Mouse (Mus musculus): ENCODE data around the gene Nav2. TPM values are rescaled to one million over a fixed set of nuclear protein-coding genes. Genes with fewer than 3 reads are reported as not detected.

The Nav2 gene
- total RNA-seq, 2 experiments from 2014 or later, result 77.4 to 100 TPM

DNA sequence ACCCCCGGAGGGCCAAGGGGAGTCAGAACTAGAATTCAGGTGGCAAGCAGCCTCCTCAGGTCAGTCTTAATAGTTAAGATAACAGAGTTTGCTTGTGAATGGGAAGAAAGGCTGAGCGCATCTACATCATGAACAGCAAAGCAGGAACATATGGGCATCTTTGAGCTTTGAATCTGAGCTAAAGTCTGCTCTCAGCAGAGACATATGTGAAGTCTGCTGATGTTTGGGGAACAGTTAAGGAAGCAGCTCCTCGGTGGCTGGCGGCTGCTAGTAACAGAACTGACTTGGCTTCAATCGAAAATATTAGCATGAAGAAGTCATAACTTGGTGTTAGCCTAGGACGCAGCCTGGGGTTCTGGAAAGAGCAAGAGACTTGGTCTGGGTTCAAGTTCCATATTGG lies 102.2 kb downstream of the Nav2 start:
- peak; percentile 19 to 21 for DNase-seq

DNA sequence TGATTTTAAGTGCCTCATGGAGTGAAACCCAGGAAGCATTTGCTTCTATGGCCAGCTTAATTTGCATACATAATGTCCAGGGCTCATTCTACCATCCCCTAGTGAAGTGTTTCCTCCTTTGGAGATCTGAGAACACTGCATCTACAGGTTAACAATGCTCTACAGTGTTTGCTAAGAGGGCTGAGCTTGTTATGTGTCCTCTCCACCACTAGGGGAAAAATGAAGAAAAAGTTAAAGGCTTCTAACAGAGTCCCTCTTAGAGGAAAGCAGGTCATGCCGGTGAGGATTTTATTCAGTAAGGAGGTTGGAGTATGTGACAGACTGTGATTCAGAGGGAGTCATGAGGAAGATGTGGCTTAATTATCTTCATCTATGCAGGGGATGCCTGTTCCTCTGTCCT lies 103.5 kb downstream of the Nav2 start:
- no peak for DNase-seq

DNA sequence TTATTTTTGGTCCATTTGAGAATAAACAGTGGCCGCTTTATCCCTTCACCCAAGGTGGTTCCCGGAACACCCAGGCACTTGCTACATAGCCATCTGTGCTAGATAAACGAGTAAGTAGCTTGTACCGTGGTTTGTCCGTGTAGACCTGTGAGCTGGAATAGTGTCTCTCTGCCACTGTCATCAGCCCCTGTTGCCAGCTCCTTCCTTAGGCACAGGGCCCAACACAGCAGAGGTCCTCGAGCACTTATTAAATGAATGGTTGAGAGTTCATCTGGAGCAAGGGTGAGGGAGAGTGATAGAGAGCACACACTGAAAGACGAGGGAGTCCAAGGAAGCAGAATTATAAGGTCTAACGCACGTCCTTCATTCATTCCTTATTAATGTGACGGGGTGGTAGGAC lies 106.0 kb downstream of the Nav2 start:
- DNase-seq, result no peak

DNA sequence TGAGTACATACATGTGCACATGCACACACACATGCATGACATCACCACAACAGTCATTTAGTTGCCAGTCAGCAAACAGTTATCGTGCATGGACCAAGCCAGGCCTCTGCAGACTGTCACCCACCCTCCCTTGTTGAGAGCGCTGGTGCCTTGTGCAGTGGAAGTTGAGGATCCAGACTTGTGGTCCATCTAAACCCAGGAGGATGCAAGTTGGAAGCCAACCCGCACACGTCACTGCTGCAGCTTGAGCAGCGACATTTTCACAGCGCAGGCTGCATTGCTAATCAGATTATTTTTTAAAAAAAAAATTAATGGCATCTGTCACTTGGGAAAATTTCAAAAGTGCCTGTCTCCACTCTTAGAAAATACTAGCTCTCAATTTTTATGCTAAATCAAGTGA lies 106.8 kb downstream of the Nav2 start:
- peak in 1 of 2 experiments; percentile 19 for DNase-seq

DNA sequence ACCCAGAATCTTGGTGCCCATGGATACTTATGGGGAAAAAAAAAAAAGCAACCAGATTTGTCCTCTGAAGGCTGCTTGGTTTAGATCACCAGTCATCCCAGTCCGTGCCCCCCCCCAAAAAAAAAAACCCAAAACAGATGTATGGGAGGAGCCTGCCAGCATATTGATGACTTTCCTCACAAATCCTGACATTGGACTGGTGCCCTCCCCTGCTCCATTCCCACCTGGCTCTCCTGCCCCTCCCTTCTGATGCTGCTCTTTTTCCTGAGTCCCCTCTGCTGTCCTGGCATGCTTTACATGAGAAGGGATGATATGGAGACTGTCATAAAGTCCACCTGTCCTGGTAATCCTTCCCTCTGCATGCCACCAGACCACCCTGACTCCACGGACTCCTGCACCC lies 107.6 kb downstream of the Nav2 start:
- no peak for DNase-seq

DNA sequence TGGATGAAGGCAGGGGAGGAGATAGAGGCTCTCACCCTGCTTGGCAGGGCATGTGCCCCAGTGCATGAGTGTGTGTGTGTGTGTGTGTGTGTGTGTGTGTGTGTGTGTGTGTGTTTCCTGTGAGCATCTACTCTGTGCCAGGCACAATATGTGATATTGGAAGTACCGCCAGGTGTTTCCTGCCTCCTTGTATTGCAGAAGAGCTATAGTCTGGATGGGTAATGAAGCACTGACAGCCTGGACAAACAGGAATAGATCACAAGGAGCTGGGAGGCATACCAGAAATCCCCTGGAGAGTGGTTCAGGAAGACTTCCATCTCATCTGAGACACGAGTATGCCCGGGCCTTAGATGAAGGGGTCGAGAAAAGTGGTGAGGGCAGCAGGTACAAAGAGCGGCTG lies 109.3 kb downstream of the Nav2 start:
- no peak for DNase-seq

DNA sequence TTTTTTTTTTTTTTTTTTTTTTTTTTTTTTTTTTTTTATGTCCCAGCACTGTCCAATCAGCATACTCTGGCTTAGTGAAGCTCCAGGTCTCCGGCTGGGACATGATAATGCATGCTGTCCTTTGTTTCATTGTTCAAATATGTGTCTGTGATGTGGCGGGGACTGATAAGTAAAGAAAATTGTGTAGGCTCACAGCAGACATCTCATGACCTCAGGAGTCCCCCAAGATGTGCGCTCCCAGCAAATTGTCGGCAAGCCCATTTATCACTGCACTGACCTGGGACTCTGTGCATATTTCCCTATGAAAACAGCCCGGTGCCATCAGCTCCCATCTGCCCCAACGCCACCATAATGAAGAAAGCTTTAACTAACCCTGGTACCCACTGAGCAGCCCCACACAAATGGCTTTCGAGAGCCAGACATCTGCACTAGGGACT lies 110.0 kb downstream of the Nav2 start:
- DNase-seq, result no peak

DNA sequence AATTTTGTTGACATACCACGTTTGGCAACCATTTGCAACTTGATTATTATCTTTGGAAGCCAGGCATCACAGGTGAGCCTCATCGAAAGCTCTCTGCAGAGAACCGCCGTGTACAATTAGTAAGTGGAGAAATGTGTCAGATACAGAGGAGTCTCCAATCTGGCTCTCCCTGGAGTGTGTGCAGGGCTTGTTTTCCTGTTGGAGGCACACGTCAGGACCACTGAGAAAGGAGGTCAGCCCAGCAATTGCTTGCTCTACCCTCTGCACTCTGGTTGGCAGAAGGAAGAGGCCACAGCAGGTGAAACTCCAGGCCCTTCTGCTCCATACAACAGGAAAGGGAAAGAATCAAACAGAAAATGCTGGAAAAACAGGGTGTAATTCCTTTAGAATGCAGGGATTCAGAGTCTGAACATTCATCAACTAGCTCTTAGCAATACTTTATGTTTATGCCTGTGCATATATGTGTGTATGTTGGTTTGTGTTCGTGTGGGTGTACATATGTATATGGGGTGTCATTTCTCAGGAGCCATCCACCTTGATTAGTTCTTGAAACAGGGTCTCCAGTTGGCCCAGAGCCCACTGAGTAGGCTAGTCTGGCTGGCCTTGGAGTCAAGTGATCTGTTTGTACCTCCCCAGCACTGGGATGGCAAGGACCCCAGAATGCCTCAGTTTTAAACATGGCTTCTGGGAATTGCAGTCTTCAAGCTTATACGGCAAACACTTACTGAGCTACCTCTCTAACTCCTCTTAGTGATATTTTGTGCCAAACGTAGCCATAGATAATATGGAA lies 116.7 kb downstream of the Nav2 start:
- no peak for DNase-seq

DNA sequence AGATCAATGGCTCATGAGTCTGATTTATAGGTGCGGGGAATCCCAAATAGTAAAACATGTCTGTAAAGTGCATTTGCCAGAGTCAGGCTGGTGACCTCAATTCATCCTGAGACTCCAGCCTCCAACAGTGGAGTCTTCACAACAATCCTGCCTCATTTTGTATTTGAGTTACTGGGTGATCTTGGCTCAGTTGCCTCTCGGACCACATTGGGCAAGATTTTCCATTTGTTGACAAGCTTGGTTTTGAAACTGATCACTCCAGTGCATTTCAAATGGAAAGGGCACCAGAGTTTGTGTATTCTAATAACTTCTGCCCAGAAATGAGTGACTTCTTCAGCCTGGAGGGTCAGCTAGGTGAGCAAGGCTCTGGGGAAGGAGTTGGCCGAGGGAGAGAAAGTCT lies 117.5 kb downstream of the Nav2 start:
- no peak for DNase-seq

DNA sequence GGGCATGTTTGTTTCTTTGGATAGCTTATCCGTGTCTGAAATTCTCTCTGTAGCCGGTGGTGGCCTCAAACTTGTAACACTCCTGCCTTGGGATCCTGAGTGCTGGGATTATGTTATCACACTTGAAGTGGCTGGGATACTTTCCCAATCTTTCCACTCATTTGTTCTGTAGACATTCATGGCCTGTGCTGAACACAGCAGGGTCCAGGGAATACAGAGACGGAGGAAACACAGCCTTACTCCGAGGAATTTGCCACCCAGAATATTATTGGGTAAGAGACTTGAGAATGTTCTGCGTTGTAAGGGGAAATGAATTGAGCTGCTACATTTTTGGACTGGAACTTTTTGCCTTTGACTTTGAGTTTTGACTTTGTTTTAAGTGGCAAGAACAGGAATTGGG lies 118.0 kb downstream of the Nav2 start:
- no peak for DNase-seq

DNA sequence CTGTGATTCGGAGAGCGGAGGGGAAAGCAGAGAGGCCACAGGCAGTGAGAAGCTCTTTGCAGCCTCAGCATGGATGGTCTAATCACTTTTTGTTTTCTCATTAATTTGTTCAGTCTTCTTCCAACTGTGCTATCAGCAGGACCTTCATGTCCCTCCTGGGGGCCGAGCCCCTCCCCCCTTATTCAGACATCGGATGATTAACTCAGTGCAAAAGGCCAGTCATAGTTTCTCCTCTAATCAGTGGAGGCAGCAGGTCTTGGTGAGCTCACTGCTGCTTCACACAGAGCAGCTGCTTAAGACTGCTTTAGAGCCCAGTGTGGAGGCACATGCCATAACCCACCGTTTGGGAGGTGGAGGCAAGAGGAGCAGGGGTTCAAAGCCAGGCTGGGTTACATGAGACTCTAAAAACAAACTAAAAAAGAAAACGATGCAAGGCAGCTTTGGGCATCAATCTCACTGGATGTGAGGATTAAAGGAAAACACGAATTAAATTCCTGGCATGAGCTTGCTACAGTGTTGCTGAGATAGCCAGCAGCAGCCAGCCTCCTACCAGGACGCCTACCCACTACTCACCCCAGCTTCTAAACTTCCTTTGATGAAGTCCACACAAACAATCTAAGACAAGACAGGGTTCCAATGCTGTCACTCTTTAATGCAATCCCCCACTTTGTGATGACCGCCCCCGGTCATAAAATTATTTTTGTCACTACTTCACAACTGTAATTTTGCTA lies 120.9 kb downstream of the Nav2 start:
- DNase-seq, result no peak

DNA sequence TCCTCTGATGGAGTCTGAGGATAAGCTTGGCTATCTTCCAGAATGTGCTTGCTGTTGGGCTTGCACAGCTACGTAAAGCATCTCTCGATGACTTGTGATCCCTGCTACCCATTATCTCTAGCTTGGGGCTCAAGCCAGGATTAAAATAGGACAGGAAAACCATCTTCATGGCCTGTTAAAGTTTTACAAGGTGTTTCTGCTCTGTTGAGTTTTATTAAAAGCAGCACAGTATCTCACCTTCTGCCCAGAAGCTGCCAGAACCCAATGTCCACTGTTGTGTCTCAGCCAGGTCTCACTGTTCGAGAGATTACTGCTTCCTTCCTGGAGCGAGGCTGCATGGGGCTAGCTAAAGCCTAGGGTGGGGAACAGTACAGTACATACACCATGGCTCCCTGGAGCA lies 123.7 kb downstream of the Nav2 start:
- DNase-seq, result no peak

DNA sequence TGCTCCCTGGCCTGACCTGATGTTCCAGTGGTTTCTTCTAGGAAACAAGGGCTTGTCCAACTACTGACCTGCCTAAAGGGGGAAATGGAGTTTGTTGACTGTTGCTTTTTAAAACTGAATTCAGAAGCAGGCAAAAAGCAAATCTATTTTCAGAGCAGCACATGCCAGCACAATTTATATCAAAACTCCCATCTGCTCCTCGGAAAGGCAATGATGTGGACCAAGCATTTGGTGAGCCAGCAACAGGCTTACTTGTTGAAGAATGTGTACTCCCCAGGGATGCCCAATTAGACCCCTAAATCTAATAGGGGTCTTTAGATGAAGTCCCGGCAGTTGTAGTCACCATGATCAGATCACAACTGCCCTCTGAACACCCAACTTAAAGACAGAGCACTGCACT lies 125.7 kb downstream of the Nav2 start:
- DNase-seq, result no peak

DNA sequence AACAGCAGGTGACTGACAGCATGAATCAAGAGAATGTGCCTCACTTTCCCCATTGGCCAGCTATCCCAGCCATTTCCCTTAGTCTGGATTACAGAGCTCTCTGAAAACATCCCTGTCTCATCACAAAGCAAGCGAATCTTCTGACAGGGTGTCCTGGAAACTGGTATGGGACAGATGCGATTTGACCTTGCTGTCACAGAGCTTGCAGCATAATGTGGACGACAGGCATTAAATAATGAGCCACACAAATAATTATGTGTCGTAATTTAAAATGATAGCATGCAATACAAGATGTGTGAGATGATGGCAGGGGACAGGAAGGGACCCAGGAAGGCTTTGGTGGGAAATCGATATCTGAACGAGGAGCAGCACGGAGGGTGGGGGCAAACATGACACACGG lies 131.6 kb downstream of the Nav2 start:
- no peak for DNase-seq

DNA sequence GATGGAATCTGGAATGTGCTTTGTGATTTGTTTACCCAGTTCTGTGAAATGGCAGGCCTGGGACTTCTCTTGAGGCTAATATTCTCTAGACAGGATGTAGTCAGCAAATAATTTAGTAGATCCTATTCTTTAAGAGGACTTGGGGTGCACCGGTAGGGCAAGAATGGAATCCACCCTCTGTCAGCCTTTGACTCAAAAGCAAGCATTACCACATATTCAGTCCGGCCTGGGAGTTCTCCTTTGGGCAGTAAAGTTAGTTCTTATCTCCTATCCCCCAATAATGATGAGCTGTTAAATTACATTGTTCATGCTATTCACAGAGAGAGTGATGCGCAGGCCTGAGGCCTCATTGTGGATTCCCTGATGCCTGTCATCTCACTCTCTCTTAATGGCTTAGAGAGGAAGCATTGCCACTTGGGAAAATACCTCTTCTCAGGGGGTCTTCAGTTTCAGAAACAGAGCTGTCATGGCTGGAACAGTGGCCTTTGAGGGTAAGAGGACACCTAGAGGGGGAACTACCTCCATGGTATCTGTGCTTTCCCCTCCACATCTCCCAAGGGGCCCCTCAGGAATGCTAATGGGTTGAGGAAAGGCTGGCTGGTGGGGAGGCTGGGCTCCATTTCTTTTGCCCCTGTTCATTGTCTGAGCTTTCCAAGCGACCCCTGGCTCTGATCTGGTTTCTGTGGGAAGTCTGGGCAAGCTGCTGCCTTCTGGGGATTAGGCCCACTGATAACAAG lies 133.0 kb downstream of the Nav2 start:
- no peak for DNase-seq

DNA sequence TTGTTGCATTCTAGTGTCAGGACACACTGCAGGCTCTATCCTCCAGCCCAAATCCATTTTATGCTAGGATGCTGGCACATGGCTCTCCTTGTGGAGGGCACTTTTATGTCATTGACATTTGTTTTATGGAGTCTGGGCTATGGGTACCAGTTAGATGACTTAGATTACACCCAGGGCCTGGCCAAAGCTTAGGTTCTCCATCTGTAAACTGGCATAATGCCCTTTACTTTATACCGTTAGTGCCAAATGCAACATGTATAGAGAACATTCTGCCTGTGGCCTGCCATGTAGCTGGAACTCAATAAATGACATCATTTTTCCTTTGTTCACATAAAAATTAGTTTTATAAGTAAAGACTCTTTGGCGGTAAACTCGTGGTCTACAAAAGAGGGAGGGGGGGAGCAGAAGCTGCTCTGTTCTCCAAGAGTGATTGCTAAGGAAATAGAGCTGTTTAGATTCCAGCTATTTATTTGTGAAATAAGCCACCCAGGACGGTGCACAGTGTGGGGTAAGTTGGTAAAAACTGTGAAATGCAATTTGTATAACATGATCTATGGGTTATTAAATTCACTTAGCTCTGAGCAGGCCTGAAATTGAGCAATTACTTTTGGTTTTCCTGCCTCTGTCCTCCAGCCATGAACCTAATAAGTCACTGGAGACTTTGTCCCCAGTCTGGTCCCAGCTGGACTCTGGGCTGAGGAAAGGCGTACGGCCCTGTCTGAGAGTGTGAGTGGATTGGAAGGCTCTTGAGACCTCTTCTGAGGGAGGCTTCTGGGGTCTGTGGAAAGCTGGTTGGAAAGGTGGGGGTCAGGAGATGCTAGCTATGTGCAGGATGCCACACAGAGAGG lies 137.2 kb downstream of the Nav2 start:
- DNase-seq, result no peak

DNA sequence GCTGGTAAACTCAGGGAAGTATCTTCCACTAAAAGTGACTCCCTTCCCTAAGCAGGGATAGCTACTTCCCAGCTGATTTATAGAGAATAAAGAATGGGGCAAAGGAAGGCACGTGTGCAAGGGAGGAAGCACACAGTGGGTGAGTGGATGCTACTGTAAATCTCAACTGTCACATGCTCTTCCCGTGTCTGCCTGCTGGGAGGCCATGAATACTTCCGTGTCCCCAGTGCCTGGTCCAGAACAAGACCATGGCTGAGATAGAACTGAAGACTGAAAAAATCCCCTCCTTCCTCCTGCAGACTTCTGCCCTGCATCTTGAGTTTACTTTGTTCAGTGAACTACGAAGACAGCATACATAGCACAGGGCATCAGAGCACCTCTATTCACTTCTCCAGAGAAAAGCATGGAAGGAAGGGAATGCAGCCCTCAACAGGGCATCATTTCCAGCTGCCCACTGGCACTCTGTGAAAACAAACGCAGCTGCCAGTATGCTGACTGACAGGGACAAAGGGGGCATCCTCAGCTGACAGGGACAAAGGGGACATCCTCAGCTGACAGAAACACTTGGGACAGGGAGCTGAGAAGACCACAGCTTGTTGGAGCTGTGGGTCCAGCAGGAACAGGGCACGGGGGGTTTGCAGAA lies 138.0 kb downstream of the Nav2 start:
- DNase-seq, result no peak

DNA sequence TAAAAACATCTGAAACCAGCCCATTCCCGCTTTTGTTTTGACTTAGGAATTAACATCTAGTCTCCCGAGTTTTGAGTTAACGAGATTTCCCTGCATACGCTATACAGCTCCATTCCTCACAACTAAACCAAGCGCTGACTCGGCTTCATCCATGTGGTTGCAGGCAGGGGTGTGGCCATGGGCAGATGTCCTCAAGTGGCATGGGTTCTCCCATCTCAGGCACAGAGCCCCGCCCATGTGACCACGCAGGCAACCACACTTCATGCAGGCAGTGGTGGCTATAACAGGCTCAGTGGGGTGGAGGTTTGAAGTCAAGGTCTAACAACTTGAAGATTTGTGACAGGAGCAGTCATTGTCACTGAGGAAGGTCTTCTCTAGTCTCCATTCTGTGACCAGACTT lies 138.8 kb downstream of the Nav2 start:
- no peak for DNase-seq

DNA sequence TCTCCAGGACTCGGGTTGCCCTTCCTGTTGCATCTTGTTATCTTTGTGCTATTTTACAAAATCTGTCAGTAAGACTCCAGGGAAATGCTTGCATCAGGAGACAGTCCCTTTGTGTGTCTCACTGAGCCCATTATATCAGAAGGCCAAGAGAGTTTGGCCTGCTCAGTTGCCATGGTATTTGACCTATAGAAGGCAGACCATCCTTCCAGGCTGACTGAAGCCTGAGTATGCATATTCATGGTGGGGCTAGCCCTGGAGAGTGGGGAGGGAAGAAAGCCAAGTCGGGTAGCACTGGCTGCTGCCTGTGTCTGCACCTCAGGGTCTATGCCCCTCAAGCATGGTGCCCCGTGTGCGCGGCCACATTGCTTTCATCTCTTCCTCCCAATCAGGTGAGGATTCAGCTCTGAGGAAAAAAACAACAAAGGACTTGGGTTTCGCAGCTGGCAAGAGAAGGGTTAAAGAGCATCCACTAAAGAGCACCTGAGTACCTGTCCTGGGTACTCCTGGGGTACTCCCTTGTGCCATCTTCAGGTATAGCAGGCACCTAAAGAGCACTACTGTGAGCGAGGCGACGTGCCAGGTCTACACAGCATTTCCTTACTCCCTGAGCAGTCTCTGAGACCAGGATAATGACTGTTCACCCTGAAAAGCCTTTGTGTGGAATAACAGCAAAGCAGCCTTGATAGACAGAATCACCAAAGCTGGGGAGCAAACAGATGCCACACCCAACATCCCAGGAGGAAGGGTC lies 144.5 kb downstream of the Nav2 start:
- no peak for DNase-seq

DNA sequence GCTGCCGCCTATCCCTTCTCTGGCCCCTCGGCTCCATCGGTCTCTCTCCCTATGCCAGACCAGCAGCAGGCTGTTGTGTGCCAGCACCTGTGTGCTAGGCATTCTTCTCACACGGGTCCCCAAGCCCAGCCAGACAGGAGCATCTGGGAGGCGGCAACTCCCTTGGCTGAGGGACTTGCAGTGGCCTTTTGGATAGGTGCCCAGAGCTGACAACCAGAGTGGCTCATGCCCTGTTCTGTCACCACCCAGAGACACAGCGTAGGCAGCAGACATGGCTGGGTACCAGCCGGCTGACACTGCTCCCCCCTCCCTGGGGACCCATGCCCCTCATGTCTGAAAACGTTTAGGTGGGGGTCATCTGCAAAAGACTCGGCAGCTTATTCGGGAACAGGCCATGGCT lies 146.8 kb downstream of the Nav2 start:
- DNase-seq, result no peak

DNA sequence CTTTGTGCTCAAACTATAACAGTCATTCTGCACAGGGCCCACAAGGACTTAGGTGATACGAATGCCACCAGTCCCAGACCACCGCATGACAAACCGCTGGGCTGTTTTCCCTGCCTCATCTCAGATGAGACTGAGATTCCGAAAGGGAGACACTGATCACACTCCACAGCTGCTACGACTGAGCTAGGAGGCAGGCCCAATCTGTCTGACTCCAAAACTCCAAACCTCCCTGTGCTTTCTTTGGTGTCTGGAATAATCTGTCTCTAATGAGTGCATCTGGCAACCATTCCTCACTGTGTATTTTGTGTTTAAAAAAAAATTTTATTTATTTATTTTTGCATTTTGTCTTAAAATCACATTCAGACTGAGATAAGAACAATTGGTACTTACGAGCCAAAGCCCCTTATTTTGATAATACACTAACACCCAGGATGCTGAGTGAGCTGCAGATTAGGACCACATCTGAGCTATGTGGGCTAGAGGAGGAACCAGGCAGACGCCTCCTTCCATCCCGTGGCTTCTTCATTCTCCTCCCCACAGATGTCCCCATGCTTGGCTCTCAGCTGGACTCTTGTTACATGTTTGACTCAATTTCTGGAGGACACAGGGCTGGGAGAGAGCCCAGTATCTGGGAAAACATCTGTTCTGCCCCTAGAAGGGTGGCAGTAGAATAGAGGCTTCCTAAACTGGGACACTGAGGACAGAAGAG lies 149.9 kb downstream of the Nav2 start:
- no peak for DNase-seq
